ENCODE assay signal across 23 mouse cellular contexts in the genomic region with DNA sequence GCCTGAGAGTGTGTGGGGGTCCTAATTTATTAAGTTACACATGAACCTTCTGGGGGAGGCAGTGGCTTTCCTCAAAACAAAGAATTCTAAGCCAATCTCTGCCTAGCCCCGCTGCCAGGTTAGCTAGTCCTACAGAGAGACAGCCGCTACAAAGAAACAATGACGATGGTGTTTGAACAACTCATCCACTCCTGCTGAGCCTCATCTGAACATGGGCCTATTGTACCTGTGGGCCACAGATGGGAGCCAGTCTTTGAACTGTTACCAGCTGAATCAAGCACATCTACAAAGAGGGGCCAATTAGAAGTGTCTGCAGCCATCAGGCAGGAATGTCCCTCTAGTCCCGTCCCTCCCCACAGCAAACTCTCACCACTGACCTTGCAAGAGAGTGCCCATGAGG. TPM values are rescaled to one million over a fixed set of nuclear protein-coding genes. Genes with fewer than 3 reads are reported as not detected.
DNase-seq lines count a peak whose midpoint lies in the region; ATAC-seq and TF ChIP-seq lines count a peak whose summit lies in the region.
"Had no signal": no experiment of that assay in that cellular context is flagged by ENCODE, and none has a peak within 500 bp of the region (broad histone marks: within the 10 kb centered on the region; RNA-seq: fewer than 3 reads in every experiment).

No protein-coding gene starts in this region.

- no peak for TF ChIP-seq CTCF in heart, adult 2 months (IDR thresholded peaks at IDR 0.05)

- no peak overlapping the region for H3K4me3 ChIP-seq in heart, embryonic 10.5 days
- H3K4me3 ChIP-seq in heart, adult 2 months, result no peak overlapping the region
- H3K4me3 ChIP-seq in midbrain, embryonic 15.5 days, result no peak overlapping the region
- H3K4me3 ChIP-seq in midbrain, embryonic 14.5 days (replicated peaks; ENCODE audit: low read depth, low read length), result no peak overlapping the region
- H3K4me3 ChIP-seq: embryonic facial prominence, embryonic 13.5 days; heart, embryonic 12.5 days; layer of hippocampus, adult 2 months; limb, embryonic 15.5 days; liver, embryonic 15.5 days had no signal

- H3K4me2 ChIP-seq in midbrain, embryonic 15.5 days, result no peak overlapping the region
- no peak overlapping the region for H3K4me2 ChIP-seq in midbrain, embryonic 14.5 days (ENCODE audit: low read length)
- H3K4me2 ChIP-seq: embryonic facial prominence, embryonic 13.5 days; heart, embryonic 12.5 days; limb, embryonic 15.5 days; liver, embryonic 15.5 days had no signal

- no peak for TF ChIP-seq POLR2A in heart, adult 2 months (IDR thresholded peaks at IDR 0.05; ENCODE audit: insufficient read depth, low read depth, low read length)

- H3K4me1 ChIP-seq in heart, embryonic 10.5 days, result peaks cover 50% of the 10 kb centered on the region
- H3K4me1 ChIP-seq in heart, adult 2 months (ENCODE audit: control insufficient read depth, insufficient read depth, low read length), result peaks cover 23% of the 10 kb centered on the region
- H3K4me1 ChIP-seq in midbrain, embryonic 15.5 days, result peaks cover 12% of the 10 kb centered on the region; the same call in 1 of the 2 replicates
- 0 out of 2 replicates have a peak, but pooled peaks cover 4% of the 10 kb centered on the region for H3K4me1 ChIP-seq in midbrain, embryonic 14.5 days (ENCODE audit: control insufficient read depth, insufficient read depth, low read length)

- ATAC-seq in midbrain, embryonic 15.5 days (replicated peaks), result peak; percentile 51
- no peak for ATAC-seq in midbrain, embryonic 14.5 days (ENCODE audit: low FRiP score, low TSS enrichment)

- no peaks in the 10 kb centered on the region for H3K27me3 ChIP-seq in heart, embryonic 10.5 days (ENCODE audit: insufficient read depth, poor library complexity, severe bottlenecking)
- no peaks in the 10 kb centered on the region for H3K27me3 ChIP-seq in heart, adult 2 months (ENCODE audit: control insufficient read depth, insufficient read depth, low read length)
- H3K27me3 ChIP-seq in midbrain, embryonic 15.5 days (replicated peaks), result no peaks in the 10 kb centered on the region
- no peaks in the 10 kb centered on the region for H3K27me3 ChIP-seq in midbrain, embryonic 14.5 days (ENCODE audit: control insufficient read depth, insufficient read depth, low read length)
- H3K27me3 ChIP-seq: embryonic facial prominence, embryonic 13.5 days; heart, embryonic 12.5 days; limb, embryonic 15.5 days; liver, embryonic 15.5 days had no signal

- peak; percentile 20 to 28 for DNase-seq in cerebellum, adult 18-20 months
- no peak for DNase-seq in cerebellum, adult 9-10 months
- DNase-seq in heart, embryonic 10.5 days (ENCODE audit: low spot score), result no peak
- no peak for DNase-seq in heart, adult 2 months
- no peak for DNase-seq in midbrain, embryonic 14.5 days
- DNase-seq in left cerebral cortex, adult 18-20 months (ENCODE audit: low spot score in 2 of 2), result no peak
- DNase-seq in layer of hippocampus, adult 18-20 months (ENCODE audit: low spot score in 2 of 2), result no peak
- DNase-seq: adrenal gland, postnatal 36 days; cerebellum, adult 9-11 months; gastrocnemius, postnatal 36 days; kidney, adult 11 months; layer of hippocampus, postnatal 36 days; right cerebral cortex, adult 18-20 months; thymus, postnatal 14 days had no signal

- no peaks in the 10 kb centered on the region for H3K36me3 ChIP-seq in heart, embryonic 10.5 days
- peaks cover 19% of the 10 kb centered on the region for H3K36me3 ChIP-seq in heart, adult 2 months (ENCODE audit: control insufficient read depth, insufficient read depth, low read length)
- H3K36me3 ChIP-seq in midbrain, embryonic 15.5 days (replicated peaks), result no peaks in the 10 kb centered on the region
- no peaks in the 10 kb centered on the region for H3K36me3 ChIP-seq in midbrain, embryonic 14.5 days (ENCODE audit: control insufficient read depth, insufficient read depth, low read length)
- H3K36me3 ChIP-seq: embryonic facial prominence, embryonic 13.5 days; G1E; heart, embryonic 12.5 days; limb, embryonic 15.5 days; liver, embryonic 15.5 days had no signal

- WGBS in heart, embryonic 10.5 days, result 59% methylated on average over 4 of the region's 4 CpGs
- WGBS in heart, adult 2 months, result 74% methylated on average over 4 of the region's 4 CpGs
- WGBS in midbrain, embryonic 15.5 days, result 15% methylated on average over 4 of the region's 4 CpGs
- 13% methylated on average over 4 of the region's 4 CpGs for WGBS in midbrain, embryonic 14.5 days

- no peak overlapping the region for H3K9ac ChIP-seq in heart, adult 2 months (ENCODE audit: low read depth, low read length)
- no peak overlapping the region for H3K9ac ChIP-seq in midbrain, embryonic 15.5 days
- H3K9ac ChIP-seq in midbrain, embryonic 14.5 days (replicated peaks; ENCODE audit: low read length), result no peak overlapping the region
- H3K9ac ChIP-seq: embryonic facial prominence, embryonic 13.5 days; heart, embryonic 12.5 days; limb, embryonic 15.5 days; liver, embryonic 15.5 days had no signal

- H3K79me2 ChIP-seq in heart, adult 2 months (replicated peaks; ENCODE audit: control insufficient read depth, insufficient read depth, low read length), result peaks cover 14% of the 10 kb centered on the region

- intact Hi-C loops in heart, adult 2 months (cut with DNase I), result no loop called here

- H3K9me3 ChIP-seq in heart, embryonic 10.5 days, result no peaks in the 10 kb centered on the region
- no peaks in the 10 kb centered on the region for H3K9me3 ChIP-seq in midbrain, embryonic 15.5 days
- no peaks in the 10 kb centered on the region for H3K9me3 ChIP-seq in midbrain, embryonic 14.5 days (ENCODE audit: control insufficient read depth, low read length)
- H3K9me3 ChIP-seq: embryonic facial prominence, embryonic 13.5 days; heart, embryonic 12.5 days; limb, embryonic 15.5 days; liver, embryonic 15.5 days had no signal

- TF ChIP-seq EP300 in heart, adult 2 months (IDR thresholded peaks at IDR 0.05; ENCODE audit: insufficient read depth, low read depth, low read length), result no peak

- H3K27ac ChIP-seq in heart, embryonic 10.5 days, result peak overlapping the region; percentile 3; the same call in 1 of the 2 replicates
- no peak overlapping the region for H3K27ac ChIP-seq in heart, adult 2 months
- no peak overlapping the region for H3K27ac ChIP-seq in midbrain, embryonic 15.5 days
- H3K27ac ChIP-seq in midbrain, embryonic 14.5 days (replicated peaks; ENCODE audit: low read depth, low read length), result no peak overlapping the region
- H3K27ac ChIP-seq: embryonic facial prominence, embryonic 13.5 days; kidney, postnatal 0 days; layer of hippocampus, adult 2 months; limb, embryonic 15.5 days; liver, embryonic 15.5 days; stomach, postnatal 0 days had no signal

RNA-seq across cellular contexts. Expression of a gene that starts 45.3 kb away (rescaled TPM):
- polyA plus RNA-seq in heart, embryonic 10.5 days (2016; fragmentation: Nextera tagmentation; extraction: Ambion mirVana), result 25.1 and 28.9 TPM in 2 replicates
- total RNA-seq in heart, adult 2 months (2021), result 10 to 100 TPM; 39.9 to 40.0 TPM
- polyA plus RNA-seq in heart, adult 2 months (2012; rRNA removed), result 26.7 and 32.4 TPM in 2 replicates
- polyA plus RNA-seq in midbrain, embryonic 15.5 days (2015; fragmentation: Nextera tagmentation; extraction: Ambion mirVana), result 110 and 115 TPM in 2 replicates
- 99.9 and 116 TPM in 2 replicates for polyA plus RNA-seq in midbrain, embryonic 14.5 days (2014; fragmentation: Nextera tagmentation; extraction: Ambion mirVana)
- total RNA-seq in left cerebral cortex, adult 18-20 months (2021), result 10 to 100 TPM; 58.6 to 65.9 TPM
- 10 to 100 TPM; 55.9 to 59.5 TPM for total RNA-seq in layer of hippocampus, adult 18-20 months (2021)
- polyA plus RNA-seq: G1E had no signal

Comparison
In these comparisons a context has a peak if more than half of its experiments do, and no peak if none do; other contexts are left out.
1. DNase-seq: peak in cerebellum, adult 18-20 months (2 of 2); none in cerebellum, adult 9-10 months (single experiment), heart, embryonic 10.5 days (single experiment), heart, adult 2 months (0 of 2), midbrain, embryonic 14.5 days (single experiment), left cerebral cortex, adult 18-20 months (0 of 2) and layer of hippocampus, adult 18-20 months (0 of 2).